Mouse (Mus musculus) frontal cortex, postnatal 25 days (tissue): ENCODE data around the gene Cpne6.

Experiments
- DNase-seq, 2 experiments: peaks; one replicate each; pipeline ENCODE4 v3.0.0; 2022; ENCODE audit warnings: low spot score in 2 of 2

The Cpne6 gene

DNA sequence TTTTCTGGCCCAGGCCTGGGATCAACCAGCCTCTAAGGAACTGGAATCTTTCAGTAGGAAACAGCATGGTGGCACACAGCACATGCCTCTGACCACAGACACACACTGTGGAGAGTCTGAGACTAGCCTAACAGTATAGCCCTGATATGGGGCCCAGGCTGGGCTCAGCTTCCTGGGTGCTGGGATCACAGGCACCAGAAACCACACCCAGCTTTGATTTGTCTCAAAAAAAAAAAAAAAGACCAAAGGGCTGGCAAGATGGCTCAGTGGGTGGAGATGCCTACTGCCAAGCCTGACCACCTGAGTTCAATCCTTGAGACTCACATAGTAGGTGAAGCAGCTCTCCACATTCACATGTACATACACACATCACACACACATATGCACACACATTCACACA lies 44.4 kb downstream of the Cpne6 start:
- DNase-seq, result no peak

DNA sequence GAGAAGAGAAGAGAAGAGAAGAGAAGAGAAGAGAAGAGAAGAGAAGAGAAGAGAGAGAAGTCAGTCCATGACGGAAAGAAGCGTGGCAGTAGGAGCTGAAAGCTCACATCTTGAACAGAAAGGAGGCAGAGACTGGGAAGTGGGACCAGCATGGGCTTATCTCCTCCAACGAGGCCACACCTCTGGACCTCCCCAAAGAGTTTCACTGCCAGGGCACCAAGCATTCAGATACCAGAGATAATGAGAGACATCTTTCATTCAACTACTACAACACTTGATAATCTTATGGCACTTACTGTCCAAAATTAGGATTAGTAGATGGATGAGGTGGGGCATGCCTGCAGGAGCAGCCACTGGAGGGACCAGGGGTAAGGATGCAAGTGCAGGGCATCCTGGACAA lies 45.5 kb downstream of the Cpne6 start:
- no peak for DNase-seq

- peak; percentile 36 to 44 for DNase-seq
Observed at GRCm38 (mm10) chr14:55557003-55557402, 46.8 kb downstream of the Cpne6 start.

- DNase-seq, result no peak
Observed at GRCm38 (mm10) chr14:55557587-55557986, 47.3 kb downstream of the Cpne6 start.

- DNase-seq, result no peak
Observed at GRCm38 (mm10) chr14:55558740-55559448, 48.6 kb downstream of the Cpne6 start.

DNA sequence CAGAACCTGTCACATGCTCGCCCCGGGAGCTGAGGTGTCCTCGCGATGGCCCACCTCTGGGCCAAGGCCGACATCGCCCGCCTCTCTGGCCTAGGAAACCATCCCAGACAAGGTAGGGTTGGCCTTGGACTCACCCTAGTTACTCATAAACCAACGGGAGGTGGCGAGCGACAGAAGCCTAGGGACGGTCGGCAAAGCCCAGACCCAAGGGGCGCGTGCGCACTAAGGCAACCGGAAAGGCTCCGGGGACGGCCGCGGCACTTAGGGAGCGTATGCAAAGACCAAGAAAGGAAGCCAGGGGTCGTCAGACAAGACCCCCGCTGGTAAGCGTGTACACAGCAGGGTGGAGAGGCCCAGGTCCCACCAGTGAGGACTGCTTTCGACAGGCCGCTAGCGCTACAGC lies 49.6 kb downstream of the Cpne6 start, which contains the start of gene Dcaf11:
TSS of gene Dcaf11 (plus strand) at position 208 of the 403 bp plus-strand sequence.
- DNase-seq, result peak; percentile 70 to 80

DNA sequence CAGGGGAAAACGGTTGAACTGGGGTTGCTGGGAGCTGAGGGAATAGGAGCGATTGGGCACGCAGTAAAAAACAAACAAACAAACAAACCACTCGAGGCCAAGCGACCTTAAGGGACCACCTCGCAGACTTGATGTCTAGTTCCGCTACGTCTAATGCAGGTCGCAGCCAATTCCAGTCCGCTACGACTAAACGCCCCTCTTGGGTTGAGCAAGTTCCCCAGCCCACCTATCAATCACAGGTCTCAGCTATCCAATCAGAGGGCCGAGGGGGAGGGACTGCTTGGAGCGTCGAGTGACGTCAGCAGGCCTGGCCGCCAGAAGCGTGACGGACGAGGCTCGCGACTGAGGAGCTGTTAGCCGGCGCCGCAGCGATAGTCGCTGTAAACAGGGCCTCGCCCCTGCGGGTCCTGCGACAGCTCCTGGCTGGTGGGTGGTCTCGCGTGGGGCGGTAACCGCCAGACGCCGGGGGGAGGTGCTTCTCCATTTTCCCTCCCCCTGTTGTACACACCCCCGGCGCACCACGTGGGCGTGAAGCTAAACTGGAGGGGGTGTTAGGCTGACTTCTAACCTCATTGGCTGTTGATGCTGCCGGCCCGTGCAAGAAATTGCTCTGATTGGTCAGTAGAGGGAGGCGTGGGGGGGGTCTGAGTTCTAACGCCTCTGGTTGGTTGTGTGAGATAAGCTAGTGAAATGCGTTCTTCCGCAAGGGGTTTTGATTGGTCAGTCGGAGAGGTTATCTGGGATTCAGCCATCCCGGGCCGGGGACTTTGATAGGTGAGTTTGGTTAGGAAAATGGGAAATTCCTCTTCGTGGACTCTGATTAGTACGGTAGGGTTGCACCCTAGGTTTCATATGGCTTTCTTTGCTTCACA lies 50.2 kb downstream of the Cpne6 start, which contains the start of gene A730061H03Rik:
TSS of gene A730061H03Rik (minus strand) at position 205 of the 872 bp plus-strand sequence.
- DNase-seq, result peak; percentile 96

DNA sequence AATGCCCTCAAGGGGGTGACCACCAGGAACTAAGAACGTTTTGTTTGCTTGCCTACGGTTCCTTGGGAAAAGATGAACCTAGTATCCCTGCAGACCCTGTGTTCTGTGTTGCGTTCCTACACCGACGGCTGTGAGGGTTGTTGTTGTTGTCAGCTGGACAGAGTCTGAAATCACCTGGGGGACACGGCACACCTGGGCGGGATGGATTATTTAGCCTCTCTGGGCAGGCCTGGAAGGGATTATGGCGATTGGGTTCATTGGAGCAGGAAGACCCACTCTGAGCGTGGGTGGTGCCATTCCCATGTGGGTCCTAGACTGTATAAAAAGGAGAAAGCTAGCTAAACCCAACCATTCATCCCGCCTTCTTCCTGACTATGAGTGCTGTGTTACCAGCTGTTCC lies 51.6 kb downstream of the Cpne6 start:
- no peak for DNase-seq

DNA sequence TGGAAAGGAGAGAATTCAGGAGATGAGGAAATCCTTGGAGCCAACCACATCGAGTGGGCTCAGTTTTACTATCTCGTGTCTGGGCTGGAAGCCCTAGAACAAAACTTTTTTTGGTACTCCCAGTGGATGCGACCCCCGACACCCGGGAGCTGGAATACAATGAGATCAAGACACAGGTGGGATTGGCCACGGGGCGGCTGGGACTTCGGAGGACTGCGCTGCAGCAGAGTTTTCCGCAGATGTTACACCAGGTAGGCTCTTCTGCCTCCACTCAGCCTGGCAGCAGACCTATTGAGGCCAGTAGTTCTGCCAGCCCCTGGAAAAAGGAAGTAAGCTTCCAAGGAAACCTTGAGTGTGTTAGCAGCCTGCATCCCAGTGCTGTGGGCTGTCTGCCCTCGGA lies 53.0 kb downstream of the Cpne6 start:
- DNase-seq, result no peak

GRCm38 (mm10) chr14:55565748-55566147 lies 55.5 kb downstream of the Cpne6 start:
- no peak for DNase-seq
